Comparison of ENCODE assay signal across 24 mouse cellular contexts in genomic region chr3:38793221-38793620, GRCm38 (mm10).
A peak's percentile ranks its signal among the peaks of the same experiment; 100 is the strongest.
DNase-seq lines count a peak whose midpoint lies in the region; ATAC-seq and TF ChIP-seq lines count a peak whose summit lies in the region.
"Had no signal": no experiment of that assay in that cellular context is flagged by ENCODE, and none has a peak within 500 bp of the region (broad histone marks: within the 10 kb centered on the region; RNA-seq: fewer than 3 reads in every experiment).

No protein-coding gene starts in this region.

- H3K4me2 ChIP-seq in lung, embryonic 14.5 days: no peak overlapping the region
- no peak overlapping the region for H3K4me2 ChIP-seq in lung, postnatal 0 days (replicated peaks; ENCODE audit: low read depth, low read length)
- H3K4me2 ChIP-seq: embryonic facial prominence, embryonic 13.5 days; forebrain, embryonic 13.5 days; heart, embryonic 11.5 days; hindbrain, embryonic 12.5 days; hindbrain, embryonic 15.5 days had no signal

- no peak for TF ChIP-seq CTCF in lung, embryonic 14.5 days (IDR thresholded peaks at IDR 0.05; ENCODE audit: low read depth)
- TF ChIP-seq CTCF in lung, postnatal 0 days (IDR thresholded peaks at IDR 0.05): no peak

- H3K9ac ChIP-seq in lung, embryonic 14.5 days: no peak overlapping the region
- H3K9ac ChIP-seq in lung, postnatal 0 days (replicated peaks; ENCODE audit: low read depth): no peak overlapping the region
- H3K9ac ChIP-seq: embryonic facial prominence, embryonic 13.5 days; forebrain, embryonic 13.5 days; hindbrain, embryonic 12.5 days; hindbrain, embryonic 15.5 days had no signal

- no peaks in the 10 kb centered on the region for H3K27me3 ChIP-seq in lung, embryonic 14.5 days (ENCODE audit: insufficient read depth, low read length)
- no peaks in the 10 kb centered on the region for H3K27me3 ChIP-seq in lung, postnatal 0 days (replicated peaks; ENCODE audit: insufficient read depth, low read length)
- H3K27me3 ChIP-seq: embryonic facial prominence, embryonic 13.5 days; forebrain, embryonic 13.5 days; hindbrain, embryonic 12.5 days; hindbrain, embryonic 15.5 days had no signal

- no peaks in the 10 kb centered on the region for H3K36me3 ChIP-seq in lung, embryonic 14.5 days (ENCODE audit: insufficient read depth)
- no peaks in the 10 kb centered on the region for H3K36me3 ChIP-seq in lung, postnatal 0 days (ENCODE audit: insufficient read depth, low read length)
- H3K36me3 ChIP-seq: embryonic facial prominence, embryonic 10.5 days; embryonic facial prominence, embryonic 13.5 days; forebrain, embryonic 10.5 days; hindbrain, embryonic 12.5 days; hindbrain, embryonic 15.5 days had no signal

- peak; percentile 18 for DNase-seq in lung, embryonic 14.5 days
- no peak for DNase-seq in lung, postnatal 0 days (ENCODE audit: low spot score)
- peak; percentile 81 for DNase-seq in fat pad, adult 2 months (ENCODE audit: extremely low read depth, low read depth, low spot score)
- peak; percentile 36 for DNase-seq in lung, postnatal 14 days
- no peak for DNase-seq in ovary, adult 18-20 months (ENCODE audit: low spot score)
- DNase-seq in spleen, adult 12 weeks (ENCODE audit: low spot score): no peak
- DNase-seq: adrenal gland, adult 8-10 months; adrenal gland, postnatal 25 days; cerebellum, adult 11-12 months; cerebellum, adult 8-10 months; cerebellum, postnatal 36 days; embryo, embryonic 11 days; gastrocnemius, postnatal 36 days; heart, adult 11 months had no signal

- TF ChIP-seq EP300 in lung, postnatal 0 days (IDR thresholded peaks at IDR 0.05): no peak

- no peak overlapping the region for H3K27ac ChIP-seq in lung, embryonic 14.5 days (ENCODE audit: low read depth)
- H3K27ac ChIP-seq in lung, postnatal 0 days (ENCODE audit: low read length): no peak overlapping the region
- H3K27ac ChIP-seq: embryonic facial prominence, embryonic 10.5 days; embryonic facial prominence, embryonic 13.5 days; forebrain, embryonic 10.5 days; forebrain, embryonic 13.5 days; hindbrain, embryonic 12.5 days; hindbrain, embryonic 15.5 days had no signal

- H3K9me3 ChIP-seq in lung, embryonic 14.5 days (ENCODE audit: low read depth, low read length): no peaks in the 10 kb centered on the region
- no peaks in the 10 kb centered on the region for H3K9me3 ChIP-seq in lung, postnatal 0 days (ENCODE audit: low read length)
- H3K9me3 ChIP-seq: embryonic facial prominence, embryonic 10.5 days; embryonic facial prominence, embryonic 13.5 days; forebrain, embryonic 10.5 days; forebrain, embryonic 13.5 days; hindbrain, embryonic 12.5 days; hindbrain, embryonic 15.5 days had no signal

- 58% methylated on average over 3 of the region's 3 CpGs for WGBS in lung, embryonic 14.5 days
- 40% methylated on average over 3 of the region's 3 CpGs for WGBS in lung, postnatal 0 days

- no peak overlapping the region for H3K4me3 ChIP-seq in lung, embryonic 14.5 days (ENCODE audit: low read depth, low read length)
- H3K4me3 ChIP-seq in lung, postnatal 0 days (ENCODE audit: low read depth, low read length): no peak overlapping the region
- H3K4me3 ChIP-seq: embryonic facial prominence, embryonic 10.5 days; embryonic facial prominence, embryonic 13.5 days; erythroblast, embryonic 14.5 days; forebrain, embryonic 10.5 days; forebrain, embryonic 13.5 days; hindbrain, embryonic 12.5 days; hindbrain, embryonic 15.5 days had no signal

- ATAC-seq in lung, embryonic 14.5 days (ENCODE audit: insufficient read depth): no peak
- no peak for ATAC-seq in lung, postnatal 0 days
- ATAC-seq: activated CD4-positive, CD25-positive, alpha-beta regulatory T cell, adult 4 months; forebrain, embryonic 13.5 days; forebrain, embryonic 16.5 days had no signal

- no peaks in the 10 kb centered on the region for H3K4me1 ChIP-seq in lung, embryonic 14.5 days (ENCODE audit: insufficient read depth)
- H3K4me1 ChIP-seq in lung, postnatal 0 days (ENCODE audit: insufficient read depth, low read depth, low read length): no peaks in the 10 kb centered on the region
- H3K4me1 ChIP-seq: embryonic facial prominence, embryonic 13.5 days had no signal

Comparison
In these comparisons a context has a peak if more than half of its experiments do, and no peak if none do; other contexts are left out.
1. DNase-seq: peak in lung, embryonic 14.5 days (single experiment), fat pad, adult 2 months (single experiment) and lung, postnatal 14 days (single experiment); none in lung, postnatal 0 days (single experiment), ovary, adult 18-20 months (single experiment) and spleen, adult 12 weeks (single experiment).